Mouse (Mus musculus) heart, embryonic 10.5 days (tissue): Measurements from ENCODE around the gene 2310009B15Rik. TPM values are rescaled to one million over a fixed set of nuclear protein-coding genes. Genes with fewer than 3 reads are reported as not detected.

Experiments used
- DNase-seq: peaks from one replicate; pipeline ENCODE4 v3.0.0-alpha.2; 2017; ENCODE audit warnings: low spot score
- H3K27ac ChIP-seq: fragments of 300-500 bp; sonication (generic); 2 replicates; pipeline ENCODE4 v1.5.1; 2016; ENCODE audit warnings: mild to moderate bottlenecking
- H3K27me3 ChIP-seq: fragments of 300-500 bp; sonication (generic); 2 replicates; pipeline ENCODE4 v1.6.1; 2016; ENCODE audit warnings: mild to moderate bottlenecking; ENCODE audit not compliant: poor library complexity, insufficient read depth, severe bottlenecking
- H3K36me3 ChIP-seq: fragments of 300-500 bp; sonication (generic); 2 replicates; pipeline ENCODE4 v1.6.1; 2016; ENCODE audit warnings: mild to moderate bottlenecking, moderate library complexity
- H3K4me1 ChIP-seq: fragments of 300-500 bp; sonication (generic); 2 replicates; pipeline ENCODE4 v1.6.1; 2016; ENCODE audit warnings: mild to moderate bottlenecking
- H3K4me3 ChIP-seq: fragments of 300-500 bp; sonication (generic); 2 replicates; pipeline ENCODE4 v1.5.1; 2016; ENCODE audit warnings: mild to moderate bottlenecking, moderate library complexity
- H3K9me3 ChIP-seq: fragments of 300-500 bp; sonication (generic); 2 replicates; pipeline ENCODE4 v1.6.1; 2016; ENCODE audit warnings: mild to moderate bottlenecking, moderate library complexity
- WGBS: fragments of 180-500 bp; shearing (Covaris S2); methylation state at CpG from one replicate; pipeline ENCODE4 v1.1.7; 2016; 5-methylcytosine and 5-hydroxymethylcytosine counted together
- polyA plus RNA-seq: library from polyadenylated mRNA; unstranded; fragments of >200 nt; fragmentation: Nextera tagmentation; extraction: Ambion mirVana; gene quantifications from 2 replicates; pipeline ENCODE4 v1.2.1, GENCODE M21; 2016

The 2310009B15Rik gene
- polyA plus RNA-seq, 1 experiment from 2014 or later: 27.0 TPM

GRCm38 (mm10) chr1:138848511-138849109, 8.0 kb downstream of the 2310009B15Rik start, which contains the start of gene Lhx9:
Gene Lhx9, minus strand, starts transcription at chr1:138848577.
- peak; percentile 76 for DNase-seq
- H3K4me1 ChIP-seq: peaks cover 25% of the 10 kb centered on the region
- peaks cover 72% of the 10 kb centered on the region for H3K27me3 ChIP-seq
- WGBS: under 1% methylated on average over 33 of the region's 33 CpGs
- H3K36me3 ChIP-seq: peaks cover 12% of the 10 kb centered on the region; the same call in 1 of the 2 replicates
- no peak within 1 kb of the TSS for H3K27ac ChIP-seq
- peak within 1 kb of the TSS; percentile 57 for H3K4me3 ChIP-seq
- H3K9me3 ChIP-seq: no peaks in the 10 kb centered on the region

GRCm38 (mm10) chr1:138848026-138848425, 8.6 kb downstream of the 2310009B15Rik start:
- peaks cover 30% of the 10 kb centered on the region for H3K4me1 ChIP-seq
- no peak overlapping the region for H3K27ac ChIP-seq
- H3K9me3 ChIP-seq: no peaks in the 10 kb centered on the region
- peaks cover 12% of the 10 kb centered on the region; the same call in 1 of the 2 replicates for H3K36me3 ChIP-seq
- WGBS: 2% methylated on average over 16 of the region's 16 CpGs
- peak overlapping the region; percentile 57 for H3K4me3 ChIP-seq
- peak; percentile 79 for DNase-seq
- H3K27me3 ChIP-seq: peaks cover 77% of the 10 kb centered on the region

GRCm38 (mm10) chr1:138847146-138847545, 9.5 kb downstream of the 2310009B15Rik start:
- H3K27ac ChIP-seq: no peak overlapping the region
- peaks cover 12% of the 10 kb centered on the region; the same call in 1 of the 2 replicates for H3K36me3 ChIP-seq
- H3K27me3 ChIP-seq: peaks cover 82% of the 10 kb centered on the region
- no peaks in the 10 kb centered on the region for H3K9me3 ChIP-seq
- 1% methylated on average over 21 of the region's 21 CpGs for WGBS
- H3K4me3 ChIP-seq: peak overlapping the region; percentile 57
- peak; percentile 70 for DNase-seq
- peaks cover 34% of the 10 kb centered on the region for H3K4me1 ChIP-seq

GRCm38 (mm10) chr1:138846581-138846980, 10.1 kb downstream of the 2310009B15Rik start:
- Histone ChIP-seq H3K27ac (no peak overlapping the region), H3K27me3 (peaks cover 86% of the 10 kb centered on the region), H3K4me3 (peak overlapping the region; percentile 57), H3K4me1 (peaks cover 37% of the 10 kb centered on the region), H3K36me3 (peaks cover 10% of the 10 kb centered on the region; the same call in 1 of the 2 replicates), H3K9me3 (no peaks in the 10 kb centered on the region)
- peak; percentile 71 for DNase-seq
- WGBS: 4% methylated on average over 9 of the region's 9 CpGs

- H3K27me3 ChIP-seq: peaks cover 84% of the 10 kb centered on the region
- peaks cover 42% of the 10 kb centered on the region for H3K4me1 ChIP-seq
- 3% methylated on average over 12 of the region's 12 CpGs for WGBS
- H3K27ac ChIP-seq: no peak overlapping the region
- H3K36me3 ChIP-seq: peaks cover 5% of the 10 kb centered on the region; the same call in 1 of the 2 replicates
- peak; percentile 68 for DNase-seq
- no peak overlapping the region for H3K4me3 ChIP-seq
- H3K9me3 ChIP-seq: no peaks in the 10 kb centered on the region
Observed at GRCm38 (mm10) chr1:138846131-138846530, 10.5 kb downstream of the 2310009B15Rik start.

GRCm38 (mm10) chr1:138845481-138845880, 11.2 kb downstream of the 2310009B15Rik start:
- Histone ChIP-seq H3K27ac (no peak overlapping the region), H3K4me1 (peaks cover 43% of the 10 kb centered on the region), H3K4me3 (no peak overlapping the region), H3K27me3 (peaks cover 84% of the 10 kb centered on the region), H3K36me3 (no peaks in the 10 kb centered on the region), H3K9me3 (no peaks in the 10 kb centered on the region)
- 16% methylated on average over 3 of the region's 3 CpGs for WGBS
- no peak for DNase-seq

- Histone ChIP-seq H3K36me3 (no peaks in the 10 kb centered on the region), H3K27ac (no peak overlapping the region), H3K4me3 (0 out of 2 replicates have a peak overlapping the region, but pooled peaks have one; percentile 60), H3K27me3 (peaks cover 87% of the 10 kb centered on the region), H3K9me3 (no peaks in the 10 kb centered on the region), H3K4me1 (peaks cover 43% of the 10 kb centered on the region)
- no peak for DNase-seq
- WGBS: 6% methylated on average over 3 of the region's 3 CpGs
Observed at GRCm38 (mm10) chr1:138844166-138844565, 12.5 kb downstream of the 2310009B15Rik start.

- Histone ChIP-seq H3K4me1 (peaks cover 37% of the 10 kb centered on the region), H3K27ac (peak overlapping the region; percentile 72), H3K9me3 (no peaks in the 10 kb centered on the region), H3K36me3 (no peaks in the 10 kb centered on the region), H3K4me3 (peak overlapping the region; percentile 60), H3K27me3 (peaks cover 87% of the 10 kb centered on the region)
- DNase-seq: no peak
- under 1% methylated on average over 35 of the region's 35 CpGs for WGBS
Observed at GRCm38 (mm10) chr1:138843361-138844091, 13.1 kb downstream of the 2310009B15Rik start.

GRCm38 (mm10) chr1:138842756-138843155, 13.9 kb downstream of the 2310009B15Rik start:
- no peak for DNase-seq

GRCm38 (mm10) chr1:138842315-138842714, 14.3 kb downstream of the 2310009B15Rik start:
- WGBS: under 1% methylated on average over 8 of the region's 8 CpGs
- H3K4me1 ChIP-seq: peaks cover 30% of the 10 kb centered on the region
- H3K27me3 ChIP-seq: peaks cover 87% of the 10 kb centered on the region
- H3K27ac ChIP-seq: no peak overlapping the region
- no peaks in the 10 kb centered on the region for H3K9me3 ChIP-seq
- no peak for DNase-seq
- H3K4me3 ChIP-seq: peak overlapping the region; percentile 56
- H3K36me3 ChIP-seq: no peaks in the 10 kb centered on the region

More at GRCm38 (mm10) chr1:138842756-138843155, 13.9 kb downstream of the 2310009B15Rik start:
- WGBS: 2% methylated on average over 10 of the region's 10 CpGs
- peaks cover 87% of the 10 kb centered on the region for H3K27me3 ChIP-seq
- H3K4me3 ChIP-seq: peak overlapping the region; percentile 56
- no peaks in the 10 kb centered on the region for H3K36me3 ChIP-seq
- peaks cover 33% of the 10 kb centered on the region for H3K4me1 ChIP-seq
- H3K27ac ChIP-seq: no peak overlapping the region
- H3K9me3 ChIP-seq: no peaks in the 10 kb centered on the region

- H3K27ac ChIP-seq: peak overlapping the region; percentile 69; the same call in 1 of the 2 replicates
- no peak for DNase-seq
Observed at GRCm38 (mm10) chr1:138841306-138842095, 15.2 kb downstream of the 2310009B15Rik start.

GRCm38 (mm10) chr1:138840440-138841305, 16.0 kb downstream of the 2310009B15Rik start:
- no peak overlapping the region for H3K27ac ChIP-seq
- no peaks in the 10 kb centered on the region for H3K9me3 ChIP-seq
- 10% methylated on average over 25 of the region's 25 CpGs for WGBS
- DNase-seq: no peak
- H3K27me3 ChIP-seq: peaks cover 87% of the 10 kb centered on the region
- peak overlapping the region; percentile 56 for H3K4me3 ChIP-seq
- H3K36me3 ChIP-seq: no peaks in the 10 kb centered on the region
- H3K4me1 ChIP-seq: peaks cover 27% of the 10 kb centered on the region

More at GRCm38 (mm10) chr1:138841306-138842095, 15.2 kb downstream of the 2310009B15Rik start:
- peaks cover 27% of the 10 kb centered on the region for H3K4me1 ChIP-seq
- WGBS: 3% methylated on average over 54 of the region's 54 CpGs
- H3K4me3 ChIP-seq: peak overlapping the region; percentile 56
- no peaks in the 10 kb centered on the region for H3K36me3 ChIP-seq
- H3K9me3 ChIP-seq: no peaks in the 10 kb centered on the region
- H3K27me3 ChIP-seq: peaks cover 87% of the 10 kb centered on the region
